ENCODE assay signal across 7 mouse cellular contexts in genomic region chr1:134747236-134748174, GRCm38 (mm10).
DNase-seq lines count a peak whose midpoint lies in the region; ATAC-seq lines count a peak whose summit lies in the region.

No protein-coding gene starts in this region.

- WGBS in midbrain, embryonic 13.5 days, result 18% methylated on average over 23 of the region's 23 CpGs

- no peaks in the 10 kb centered on the region for H3K9me3 ChIP-seq in midbrain, embryonic 13.5 days

- H3K4me2 ChIP-seq in midbrain, embryonic 13.5 days (replicated peaks), result peak overlapping the region; percentile 16; the same call in 1 of the 2 replicates

- H3K27ac ChIP-seq in midbrain, embryonic 13.5 days, result no peak overlapping the region

- peak; percentile 75 for ATAC-seq in CD4-positive, CD25-positive, alpha-beta regulatory T cell, adult 4 months
- ATAC-seq in midbrain, embryonic 13.5 days, result no peak

- H3K4me1 ChIP-seq in midbrain, embryonic 13.5 days (replicated peaks), result 0 out of 2 replicates have a peak, but pooled peaks cover 7% of the 10 kb centered on the region

- H3K27me3 ChIP-seq in midbrain, embryonic 13.5 days, result no peaks in the 10 kb centered on the region

- H3K9ac ChIP-seq in midbrain, embryonic 13.5 days (replicated peaks), result no peak overlapping the region

- no peaks in the 10 kb centered on the region for H3K36me3 ChIP-seq in midbrain, embryonic 13.5 days

- DNase-seq in R1 (ENCODE audit: low read depth, low spot score), result peak; percentile 75
- peak; percentile 65 for DNase-seq in gastrocnemius, postnatal 10 days
- DNase-seq in kidney, postnatal 4 days, result peak; percentile 67 to 73
- peak; percentile 49 to 55 for DNase-seq in thymus, adult 18-20 months
- DNase-seq in right cerebral cortex, postnatal 14 days, result no peak

- H3K4me3 ChIP-seq in midbrain, embryonic 13.5 days (replicated peaks), result no peak overlapping the region
